Mouse (Mus musculus): ENCODE data around the gene Zer1. TPM values are rescaled to one million over a fixed set of nuclear protein-coding genes. Genes with fewer than 3 reads are reported as not detected.

Gene Zer1
- polyA plus RNA-seq, 1 experiment from 2014 or later, result 16.0 TPM

DNA sequence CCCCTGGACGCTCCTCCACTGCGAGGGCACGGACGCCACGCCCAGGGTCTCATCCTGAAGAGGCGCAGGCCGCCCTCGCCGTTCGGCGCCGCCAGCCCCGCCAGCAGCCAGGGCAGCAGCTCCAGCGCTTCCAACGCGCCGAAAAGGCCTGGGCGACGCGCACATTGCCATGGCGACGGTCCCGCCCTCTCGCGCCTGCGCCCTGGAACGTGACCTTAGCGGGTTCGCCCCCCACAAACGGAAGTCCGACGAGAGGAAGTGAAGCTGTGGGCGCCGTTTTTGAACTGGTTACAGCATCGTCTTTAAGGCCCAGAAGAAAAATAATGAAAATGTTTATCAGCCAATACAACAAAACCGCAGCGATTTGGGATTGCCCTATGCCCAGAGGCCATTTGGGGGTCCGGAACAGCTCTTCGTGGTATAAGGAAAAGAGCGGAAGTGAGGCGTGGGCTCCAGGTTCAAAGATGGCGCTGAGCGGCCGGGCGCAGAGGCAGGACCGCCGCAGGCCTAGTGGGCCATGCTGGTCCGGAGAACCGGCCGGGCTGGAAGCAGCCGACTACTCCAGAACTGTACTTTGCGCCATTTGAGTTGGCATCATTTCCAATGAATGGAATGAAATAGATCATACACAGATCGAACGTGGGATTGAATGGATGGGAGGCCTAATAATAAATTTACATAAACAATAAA, 75.5 kb downstream of the Zer1 start, which contains the start of gene Wdr34:
TSS of gene Wdr34 (minus strand) at position 183 of the 690 bp plus-strand sequence.
- Histone ChIP-seq H3K4me2 (replicated peaks) (peak within 1 kb of the TSS; percentile 68), H3K27ac (peak within 1 kb of the TSS; percentile 95), H3K9me3 (ENCODE audit: control insufficient read depth, low read length) (no peaks in the 10 kb centered on the region), H3K36me3 (replicated peaks; ENCODE audit: control insufficient read depth, insufficient read depth) (peaks cover 8% of the 10 kb centered on the region), H3K9ac (peak within 1 kb of the TSS; percentile 73), H3K4me1 (replicated peaks; ENCODE audit: control insufficient read depth, insufficient read depth, low read length) (peaks cover 10% of the 10 kb centered on the region), H3K4me3 (replicated peaks; ENCODE audit: low read length) (peak within 1 kb of the TSS; percentile 71), H3K27me3 (ENCODE audit: control insufficient read depth, insufficient read depth, low read length) (no peaks in the 10 kb centered on the region)
- DNase-seq (ENCODE audit: low spot score), result peak; percentile 99
- under 1% methylated on average over 54 of the region's 54 CpGs for WGBS
- ATAC-seq (ENCODE audit: low FRiP score), result peak; percentile 93

DNA sequence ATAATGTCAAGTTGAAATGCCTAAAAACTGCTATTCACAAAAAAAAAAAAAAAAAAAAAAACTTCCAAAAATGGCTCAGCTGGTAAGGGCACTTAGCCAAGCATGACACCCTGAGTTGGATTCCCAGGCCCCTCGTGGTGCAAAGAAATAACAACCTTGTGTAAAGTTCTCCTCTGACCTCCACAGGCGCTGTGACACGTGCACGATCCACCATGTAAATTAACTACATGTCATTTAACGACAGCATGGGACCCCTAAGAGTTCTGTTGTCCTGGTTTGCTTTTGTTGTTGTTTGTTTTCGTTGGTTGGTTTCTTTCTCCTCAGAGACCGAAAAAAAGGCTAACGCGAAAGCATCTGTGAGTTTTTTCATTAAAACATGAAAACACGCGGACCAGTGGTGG, 76.3 kb downstream of the Zer1 start:
- Histone ChIP-seq H3K4me3 (replicated peaks; ENCODE audit: low read length) (peak overlapping the region; percentile 71), H3K4me2 (replicated peaks) (peak overlapping the region; percentile 68), H3K27me3 (ENCODE audit: control insufficient read depth, insufficient read depth, low read length) (no peaks in the 10 kb centered on the region), H3K9me3 (ENCODE audit: control insufficient read depth, low read length) (no peaks in the 10 kb centered on the region), H3K27ac (peak overlapping the region; percentile 95), H3K4me1 (replicated peaks; ENCODE audit: control insufficient read depth, insufficient read depth, low read length) (peaks cover 10% of the 10 kb centered on the region), H3K9ac (peak overlapping the region; percentile 73), H3K36me3 (replicated peaks; ENCODE audit: control insufficient read depth, insufficient read depth) (peaks cover 8% of the 10 kb centered on the region)
- ATAC-seq (ENCODE audit: low FRiP score) (no peak), DNase-seq (ENCODE audit: low spot score) (no peak)
- 62% methylated on average over 11 of the region's 11 CpGs for WGBS

Other genes with a start within 250 kb of the Zer1 start
- 49.0 and 63.5 TPM in 2 replicates for gene Odf2, start 235.4 kb downstream of the Zer1 start, polyA plus RNA-seq (2014; fragmentation: Nextera tagmentation; extraction: Ambion mirVana)
- gene Gle1, start 189.2 kb downstream of the Zer1 start, polyA plus RNA-seq (2014; fragmentation: Nextera tagmentation; extraction: Ambion mirVana), result 53.5 and 53.7 TPM in 2 replicates
- 344 and 368 TPM in 2 replicates for gene Sptan1, start 159.0 kb downstream of the Zer1 start, polyA plus RNA-seq (2014; fragmentation: Nextera tagmentation; extraction: Ambion mirVana)
- 66.6 and 67.2 TPM in 2 replicates for gene Wdr34, start 75.7 kb downstream of the Zer1 start, polyA plus RNA-seq (2014; fragmentation: Nextera tagmentation; extraction: Ambion mirVana)
- 339 and 347 TPM in 2 replicates for gene Set, start 67.2 kb downstream of the Zer1 start, polyA plus RNA-seq (2014; fragmentation: Nextera tagmentation; extraction: Ambion mirVana)
- gene Pkn3, start 46.9 kb downstream of the Zer1 start, polyA plus RNA-seq (2014; fragmentation: Nextera tagmentation; extraction: Ambion mirVana), result 1.6 and 1.9 TPM in 2 replicates
- gene Zdhhc12, start 30.9 kb downstream of the Zer1 start, polyA plus RNA-seq (2014; fragmentation: Nextera tagmentation; extraction: Ambion mirVana), result 27.2 TPM in 2 replicates
- gene Tbc1d13, start 9.2 kb upstream of the Zer1 start, polyA plus RNA-seq (2014; fragmentation: Nextera tagmentation; extraction: Ambion mirVana), result 18.7 and 18.8 TPM in 2 replicates
- 29.8 and 31.0 TPM in 2 replicates for gene Endog, start 46.9 kb upstream of the Zer1 start, polyA plus RNA-seq (2014; fragmentation: Nextera tagmentation; extraction: Ambion mirVana)
- gene Spout1, start 53.9 kb upstream of the Zer1 start, polyA plus RNA-seq (2014; fragmentation: Nextera tagmentation; extraction: Ambion mirVana), result 55.4 and 58.8 TPM in 2 replicates
- 13.9 and 16.0 TPM in 2 replicates for gene Kyat1, start 81.3 kb upstream of the Zer1 start, polyA plus RNA-seq (2014; fragmentation: Nextera tagmentation; extraction: Ambion mirVana)
- gene Lrrc8a, start 113.1 kb upstream of the Zer1 start, polyA plus RNA-seq (2014; fragmentation: Nextera tagmentation; extraction: Ambion mirVana), result 57.9 and 58.6 TPM in 2 replicates
- gene Gm28035, start 116.0 kb upstream of the Zer1 start, polyA plus RNA-seq (2014; fragmentation: Nextera tagmentation; extraction: Ambion mirVana), result 0.07 and 0.17 TPM in 2 replicates
- 5.9 and 6.9 TPM in 2 replicates for gene Phyhd1, start 141.6 kb upstream of the Zer1 start, polyA plus RNA-seq (2014; fragmentation: Nextera tagmentation; extraction: Ambion mirVana)
- not detected in 2 replicates for gene Gm28038, start 156.5 kb upstream of the Zer1 start, polyA plus RNA-seq (2014; fragmentation: Nextera tagmentation; extraction: Ambion mirVana)
- 37.1 and 39.2 TPM in 2 replicates for gene Dolk, start 161.7 kb upstream of the Zer1 start, polyA plus RNA-seq (2014; fragmentation: Nextera tagmentation; extraction: Ambion mirVana)
- 19.5 and 24.8 TPM in 2 replicates for gene Nup188, start 161.8 kb upstream of the Zer1 start, polyA plus RNA-seq (2014; fragmentation: Nextera tagmentation; extraction: Ambion mirVana)
- 140 and 143 TPM in 2 replicates for gene Sh3glb2, start 234.8 kb upstream of the Zer1 start, polyA plus RNA-seq (2014; fragmentation: Nextera tagmentation; extraction: Ambion mirVana)
- gene Miga2, start 239.6 kb upstream of the Zer1 start, polyA plus RNA-seq (2014; fragmentation: Nextera tagmentation; extraction: Ambion mirVana), result 27.3 and 32.3 TPM in 2 replicates